Mouse (Mus musculus): ENCODE results near the gene Sgk1.
A peak's percentile ranks its signal among the peaks of the same experiment; 100 is the strongest.

The Sgk1 gene

GRCm38 (mm10) chr10:22007160-22007801, 125.3 kb downstream of the Sgk1 start:
- no peak for DNase-seq

GRCm38 (mm10) chr10:22007802-22008172, 125.8 kb downstream of the Sgk1 start:
- DNase-seq = peak; percentile 61

GRCm38 (mm10) chr10:22010088-22010818, 128.3 kb downstream of the Sgk1 start:
- DNase-seq = peak; percentile 79

- DNase-seq = no peak
Measured at GRCm38 (mm10) chr10:22017469-22018159, 135.6 kb downstream of the Sgk1 start.

- no peak for DNase-seq
Measured at GRCm38 (mm10) chr10:22018618-22019017, 136.6 kb downstream of the Sgk1 start.

- no peak for DNase-seq
Measured at GRCm38 (mm10) chr10:22034303-22034702, 152.3 kb downstream of the Sgk1 start.

- peak; percentile 20 for DNase-seq
Measured at GRCm38 (mm10) chr10:22036256-22036655, 154.3 kb downstream of the Sgk1 start.

Measured in layer of hippocampus, adult 9-11 months (tissue).